Mouse (Mus musculus) adrenal gland, postnatal 10 days (tissue): ENCODE results near the gene Catsperg2. TPM values are rescaled to one million over a fixed set of nuclear protein-coding genes. Genes with fewer than 3 reads are reported as not detected.
"Not testable (repeated sequence)": the region's sequence is repeated elsewhere in the genome, so short reads cannot be mapped to it uniquely, and the experiment has no call there.

Experiments
- DNase-seq: peaks from one replicate; pipeline ENCODE4 v3.0.0; 2021; ENCODE audit warnings: mixed read lengths
- long read RNA-seq, 2 experiments: library from polyadenylated mRNA; stranded (forward); transcript quantifications; one replicate each; pipeline ENCODE4 v2.0.0; 2021
- microRNA-seq: library from miRNA; unstranded; fragments of <30 nt; microRNA quantifications from one replicate; pipeline ENCODE4 v1.2.0, GENCODE M21; 2021
- total RNA-seq, 2 experiments: library from RNA; stranded (reverse); gene quantifications; 2 replicates each; pipeline ENCODE4 v1.2.3; 2021

Catsperg2 gene
- total RNA-seq, result not detected
- long read RNA-seq, experiment 1, result 0 reads
- long read RNA-seq, experiment 2, result 0 reads

- not testable (repeated sequence) for DNase-seq
Measured at GRCm38 (mm10) chr7:29726860-29727259, at the start of gene Catsperg2. Catsperg2 (minus strand) TSS chr7:29727032.

DNA sequence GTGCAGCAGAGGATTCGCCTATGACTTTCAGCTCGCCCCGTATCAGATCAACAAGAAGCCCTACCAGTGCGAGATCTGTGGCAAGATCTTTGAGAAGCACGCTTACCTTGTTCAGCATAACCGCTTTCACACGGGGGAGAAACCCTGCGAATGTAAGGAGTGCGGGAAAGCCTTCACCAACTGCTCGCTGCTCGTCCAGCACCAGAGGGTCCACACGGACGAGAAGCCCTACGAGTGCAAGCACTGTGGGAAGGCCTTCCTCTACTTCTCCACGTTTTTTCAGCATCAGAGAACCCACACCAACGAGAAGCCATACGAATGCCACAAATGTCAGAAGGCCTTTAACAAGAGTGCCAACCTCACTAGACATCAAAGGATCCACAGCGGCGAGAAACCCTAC, 49.7 kb upstream of the Catsperg2 start:
- DNase-seq, result no peak

DNA sequence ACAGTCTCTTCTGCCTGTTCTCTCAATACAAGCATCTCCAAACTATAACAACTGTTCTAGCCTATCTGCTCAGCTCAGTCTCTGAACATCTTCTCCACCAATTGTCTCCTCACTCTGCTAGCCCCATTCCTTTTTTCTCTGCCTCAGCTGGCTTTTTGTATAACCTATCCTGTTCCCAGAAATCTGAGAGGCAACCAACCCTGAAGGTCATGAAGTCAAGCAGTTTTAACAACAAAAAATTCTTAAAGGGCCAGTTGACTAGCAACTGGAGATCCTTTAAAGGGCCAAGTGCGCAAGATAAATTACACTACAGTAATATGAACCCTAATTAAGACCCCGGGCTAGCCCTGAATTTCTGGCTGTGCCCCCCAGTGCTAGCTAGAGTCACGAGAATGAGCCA, 47.5 kb upstream of the Catsperg2 start:
- DNase-seq, result no peak

DNA sequence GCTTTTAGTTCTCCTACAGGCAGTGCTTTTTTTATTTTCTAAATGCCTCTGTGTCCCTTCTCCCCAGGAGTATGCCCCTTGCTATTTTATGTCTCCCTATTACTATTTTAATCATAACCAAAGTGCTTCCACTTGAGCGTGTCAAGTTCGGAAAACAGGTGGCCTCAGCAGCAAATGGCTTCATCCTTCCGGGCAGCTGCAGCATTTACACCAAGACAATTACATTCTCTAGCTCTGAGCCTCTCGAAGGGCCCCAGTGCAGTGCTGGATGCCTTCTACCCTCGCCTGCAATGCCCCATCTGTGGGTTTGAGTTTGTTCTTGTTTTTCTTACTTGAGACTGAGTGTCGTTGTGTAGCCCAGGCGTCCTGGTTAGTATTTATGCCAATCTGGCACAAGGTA, 46.7 kb upstream of the Catsperg2 start:
- no peak for DNase-seq

DNA sequence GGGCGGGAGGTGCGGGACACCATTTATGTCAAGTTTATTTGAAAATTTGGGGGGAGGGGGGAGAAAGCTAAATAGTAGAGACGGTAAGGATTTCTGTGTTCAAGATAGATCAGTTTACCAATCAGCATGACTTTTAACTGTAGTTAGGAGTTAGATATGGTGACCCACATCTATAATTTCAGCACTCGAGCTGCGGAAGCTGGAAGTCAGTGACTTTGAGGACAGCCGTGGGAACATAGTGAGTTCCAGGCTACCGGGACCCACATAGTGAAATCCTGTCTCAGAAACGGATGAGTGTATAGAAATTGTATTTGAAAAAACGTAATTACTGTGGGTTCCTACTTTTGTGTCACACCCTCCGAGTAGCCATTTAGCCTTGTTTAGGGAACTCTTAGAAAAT, 42.1 kb upstream of the Catsperg2 start:
- DNase-seq, result no peak

- peak; percentile 89 for DNase-seq
Measured at GRCm38 (mm10) chr7:29768090-29768900, 41.5 kb upstream of the Catsperg2 start, which contains the start of gene Zfp84. Zfp84 (plus strand) TSS chr7:29768552.

GRCm38 (mm10) chr7:29767058-29767686, 40.3 kb upstream of the Catsperg2 start:
- peak; percentile 84 for DNase-seq

DNA sequence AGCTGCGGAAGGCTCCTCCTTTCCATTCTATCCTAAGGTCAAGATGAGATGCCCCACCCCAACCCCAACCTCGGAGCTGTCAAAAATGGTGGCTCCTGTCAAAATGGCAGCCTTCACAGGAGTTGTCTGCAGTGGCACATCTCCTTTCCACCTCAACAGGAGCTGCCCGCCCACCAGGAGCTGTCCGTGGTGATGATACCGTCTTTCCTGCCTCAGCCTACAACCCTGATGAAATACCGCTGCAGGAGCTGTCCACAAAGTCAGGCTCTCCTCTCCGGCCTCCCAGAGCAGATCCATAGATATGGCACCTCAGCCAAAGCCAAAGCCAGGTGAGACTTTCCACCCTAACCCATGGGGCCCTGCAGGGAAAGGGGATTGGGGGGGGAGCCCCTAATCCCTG, 37.9 kb upstream of the Catsperg2 start:
- DNase-seq, result no peak

- DNase-seq, result no peak
Measured at GRCm38 (mm10) chr7:29760476-29760875, 33.6 kb upstream of the Catsperg2 start.

GRCm38 (mm10) chr7:29742258-29742657, 15.4 kb upstream of the Catsperg2 start:
- no peak for DNase-seq

DNA sequence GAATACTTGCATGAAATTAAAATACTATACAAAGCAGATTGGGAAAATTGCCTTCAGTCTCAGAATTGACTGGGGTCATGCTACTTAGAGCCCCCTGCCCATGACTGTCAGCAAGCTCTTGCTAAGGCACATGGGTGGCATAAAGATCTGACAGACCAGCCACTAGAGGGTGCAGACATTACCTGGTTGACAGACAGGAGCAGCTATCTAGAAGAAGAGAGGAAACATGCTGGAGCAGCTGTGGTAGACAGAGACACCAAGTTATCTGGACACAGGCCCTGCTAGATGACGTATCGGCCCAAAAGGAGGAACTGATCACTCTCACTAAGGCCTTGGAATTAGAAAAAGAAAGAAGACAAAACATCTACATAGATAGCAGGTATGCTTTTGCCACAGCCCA, 1.2 kb upstream of the Catsperg2 start:
- DNase-seq, result no peak

DNA sequence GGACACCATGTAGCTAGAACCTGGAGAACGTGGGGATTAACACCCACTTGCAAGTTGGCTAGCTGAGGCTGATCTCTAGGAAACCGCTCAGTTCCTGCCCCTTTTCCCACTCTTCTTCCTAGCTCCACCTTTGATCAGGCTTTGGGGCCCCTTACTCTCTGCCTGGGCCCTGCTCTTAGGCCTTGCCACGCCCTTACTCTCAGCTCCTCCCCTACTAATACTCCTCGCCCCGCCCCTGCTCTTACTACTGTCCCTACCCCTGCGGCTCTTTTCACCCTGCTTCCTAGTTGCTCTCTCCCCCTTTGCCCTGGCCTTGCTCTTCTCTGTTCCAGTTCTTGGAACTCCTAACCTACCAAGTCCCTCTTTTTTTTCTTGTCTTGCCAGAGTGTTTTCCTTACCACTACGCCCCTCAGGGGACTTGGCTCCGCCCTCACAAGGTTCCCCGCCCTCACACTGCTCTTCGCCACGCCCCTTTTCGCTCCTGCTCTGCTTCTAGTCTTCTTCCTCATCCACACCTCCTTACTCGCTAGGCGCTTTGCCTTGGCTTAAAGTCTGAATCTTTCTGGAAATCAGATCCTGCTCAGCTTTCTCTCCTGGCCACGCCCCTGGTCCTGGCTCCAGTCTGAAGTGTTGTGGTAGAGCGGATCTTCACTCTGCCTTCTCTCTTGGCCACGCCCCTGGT, 1.2 kb downstream of the Catsperg2 start:
- not testable (repeated sequence) for DNase-seq

DNA sequence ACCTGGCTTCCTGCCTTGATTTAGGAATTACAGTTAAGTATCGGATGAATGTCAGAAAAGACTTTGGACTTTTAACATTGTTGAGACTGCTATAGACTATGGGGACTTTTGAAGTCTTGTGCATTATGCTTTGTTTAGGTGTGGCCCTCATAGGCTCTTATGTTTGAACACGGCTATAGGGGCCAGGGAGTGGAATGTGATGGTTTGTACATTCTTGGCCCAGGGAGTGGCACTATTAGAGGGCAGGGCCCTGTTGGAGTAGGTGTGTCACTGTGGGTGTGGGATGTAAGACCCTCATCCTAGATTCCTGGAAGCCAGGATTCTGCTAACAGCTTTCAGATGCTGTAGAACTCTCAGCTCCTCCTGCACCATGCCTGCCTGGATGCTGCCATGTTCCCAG, 17.9 kb downstream of the Catsperg2 start:
- DNase-seq, result not testable (repeated sequence)

- DNase-seq, result not testable (repeated sequence)
Measured at GRCm38 (mm10) chr7:29695231-29695630, 31.6 kb downstream of the Catsperg2 start.

DNA sequence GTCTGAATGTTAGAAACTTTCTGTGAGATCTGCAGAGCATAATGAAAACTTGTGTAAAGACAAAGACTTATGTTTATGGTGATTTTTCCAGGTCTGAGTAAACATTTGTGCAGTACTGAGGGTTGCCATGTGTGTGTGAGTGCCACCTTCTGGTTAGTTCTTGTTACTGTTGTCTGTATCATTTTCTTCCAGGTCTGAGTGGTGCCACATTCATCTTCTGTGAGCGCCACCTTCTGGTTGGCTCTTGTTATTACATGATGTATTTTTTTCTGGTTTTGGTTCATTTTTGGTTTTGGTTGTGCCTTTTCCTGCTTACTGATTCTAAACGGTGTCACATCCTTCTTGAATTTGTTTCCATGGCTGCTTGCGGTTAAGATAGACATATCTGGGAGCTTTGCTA, 45.0 kb downstream of the Catsperg2 start:
- no peak for DNase-seq

Small RNA genes within 50 kb of the gene (microRNA-seq; reads per million reads assigned to microRNA genes)
- 1.4 reads per million for gene Mir1964

Other genes starting within 250 kb of the Catsperg2 start
- 10 to 100 TPM; 26.9 to 47.2 TPM for gene Sipa1l3, start 208.4 kb downstream of the Catsperg2 start, total RNA-seq
- gene Zfp84, start 41.5 kb upstream of the Catsperg2 start, total RNA-seq, result 10 to 100 TPM; 13.9 to 14.2 TPM
- 1 to 10 TPM; 3.0 to 4.8 TPM for gene Zfp30, start 57.0 kb upstream of the Catsperg2 start, total RNA-seq
- gene Zfp790, start 89.1 kb upstream of the Catsperg2 start, total RNA-seq, result 10 to 100 TPM; 12.9 to 19.8 TPM
- 1 to 10 TPM in 1 of 2 experiments, under 1 TPM in 1; 0.87 to 1.2 TPM for gene Zfp940, start 126.6 kb upstream of the Catsperg2 start, total RNA-seq
- 1 to 10 TPM; 3.6 to 4.3 TPM for gene Zfp420, start 132.9 kb upstream of the Catsperg2 start, total RNA-seq
- gene Zfp27, start 179.5 kb upstream of the Catsperg2 start, total RNA-seq, result 10 to 100 TPM; 10.6 to 13.0 TPM
- gene Zfp383, start 181.2 kb upstream of the Catsperg2 start, total RNA-seq, result 1 to 10 TPM; 6.6 to 8.1 TPM
- 10 to 100 TPM in 1 of 2 experiments, 1 to 10 TPM in 1; 7.3 to 11.4 TPM for gene Zfp74, start 227.1 kb upstream of the Catsperg2 start, total RNA-seq